ENCODE assay signal across 1 mouse cellular context in the genomic region with DNA sequence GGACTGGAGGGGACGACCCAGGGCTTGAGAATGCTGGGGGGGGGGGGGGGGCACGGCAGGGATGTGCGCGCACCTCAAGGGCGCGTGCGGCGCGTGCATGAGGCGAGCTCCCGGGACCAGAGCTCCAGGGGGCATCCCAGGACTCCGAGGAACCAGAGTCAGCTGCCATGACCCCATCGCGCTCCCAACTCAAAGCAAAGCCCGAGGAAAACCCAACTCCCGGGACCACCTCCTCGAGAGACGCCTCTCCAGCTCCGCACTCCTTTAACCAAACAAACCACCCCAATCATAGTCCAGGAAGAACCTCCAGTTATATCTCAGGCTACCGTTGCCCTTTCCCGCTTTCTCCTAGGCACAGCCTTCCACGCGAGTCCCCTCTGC.
TF ChIP-seq lines count a peak whose summit lies in the region.

No protein-coding gene starts in this region.

TF ChIP-seq in CH12.LX, 34 proteins besides CTCF, POLR2A, EP300 and RAD21:
- TF ChIP-seq ETS1 (conservative IDR thresholded peaks at IDR 0.05; ENCODE audit: low read depth, low read length) (no peak), JUN (IDR thresholded peaks at IDR 0.05; ENCODE audit: insufficient read depth, low read depth, low read length) (no peak), TCF12 (IDR thresholded peaks at IDR 0.05; ENCODE audit: low read depth, low read length) (no peak), USF1 (IDR thresholded peaks at IDR 0.05; ENCODE audit: low read depth, low read length) (no peak), ZMIZ1 (IDR thresholded peaks at IDR 0.05; ENCODE audit: low read depth, low read length) (no peak), ZKSCAN1 (IDR thresholded peaks at IDR 0.05; ENCODE audit: borderline replicate concordance, low read depth, low read length) (no peak), JUND (conservative IDR thresholded peaks at IDR 0.05; ENCODE audit: low read depth, low read length) (no peak), SMC3 (IDR thresholded peaks at IDR 0.05; ENCODE audit: low read depth, low read length) (no peak)
